Mouse (Mus musculus) limb, embryonic 10.5 days (tissue): ENCODE measurements around the gene Golga1. TPM values are rescaled to one million over a fixed set of nuclear protein-coding genes. Genes with fewer than 3 reads are reported as not detected.
"Not testable (repeated sequence)": the region's sequence is repeated elsewhere in the genome, so short reads cannot be mapped to it uniquely, and the experiment has no call there.

Experiments
- DNase-seq: peaks from one replicate; pipeline ENCODE4 v3.0.0-alpha.2; 2017; ENCODE audit warnings: low spot score
- H3K27ac ChIP-seq: fragments of 300-500 bp; sonication (generic); 2 replicates; pipeline ENCODE4 v1.5.1; 2016; ENCODE audit warnings: mild to moderate bottlenecking
- H3K27me3 ChIP-seq: fragments of 300-500 bp; sonication (generic); 2 replicates; pipeline ENCODE4 v1.6.1; 2016; ENCODE audit warnings: low read depth, mild to moderate bottlenecking; ENCODE audit not compliant: poor library complexity, severe bottlenecking
- H3K36me3 ChIP-seq: fragments of 300-500 bp; sonication (generic); 2 replicates; pipeline ENCODE4 v1.6.1; 2016; ENCODE audit warnings: mild to moderate bottlenecking, moderate library complexity
- H3K4me1 ChIP-seq: fragments of 300-500 bp; sonication (generic); 2 replicates; pipeline ENCODE4 v1.6.1; 2016
- H3K4me3 ChIP-seq: fragments of 300-500 bp; sonication (generic); 2 replicates; pipeline ENCODE4 v1.5.1; 2016; ENCODE audit warnings: mild to moderate bottlenecking, moderate library complexity
- H3K9me3 ChIP-seq: fragments of 300-500 bp; sonication (generic); replicated peaks from 2 replicates; pipeline ENCODE4 v1.6.1; 2016; ENCODE audit warnings: mild to moderate bottlenecking
- WGBS: fragments of 180-500 bp; shearing (Covaris S2); methylation state at CpG from one replicate; pipeline ENCODE4 v1.1.7; 2016; 5-methylcytosine and 5-hydroxymethylcytosine counted together
- polyA plus RNA-seq: library from polyadenylated mRNA; unstranded; fragments of >200 nt; fragmentation: Nextera tagmentation; extraction: Ambion mirVana; gene quantifications from 2 replicates; pipeline ENCODE4 v1.2.1, GENCODE M21; 2016

Gene Golga1
- polyA plus RNA-seq = 21.0 and 22.0 TPM in 2 replicates

DNA sequence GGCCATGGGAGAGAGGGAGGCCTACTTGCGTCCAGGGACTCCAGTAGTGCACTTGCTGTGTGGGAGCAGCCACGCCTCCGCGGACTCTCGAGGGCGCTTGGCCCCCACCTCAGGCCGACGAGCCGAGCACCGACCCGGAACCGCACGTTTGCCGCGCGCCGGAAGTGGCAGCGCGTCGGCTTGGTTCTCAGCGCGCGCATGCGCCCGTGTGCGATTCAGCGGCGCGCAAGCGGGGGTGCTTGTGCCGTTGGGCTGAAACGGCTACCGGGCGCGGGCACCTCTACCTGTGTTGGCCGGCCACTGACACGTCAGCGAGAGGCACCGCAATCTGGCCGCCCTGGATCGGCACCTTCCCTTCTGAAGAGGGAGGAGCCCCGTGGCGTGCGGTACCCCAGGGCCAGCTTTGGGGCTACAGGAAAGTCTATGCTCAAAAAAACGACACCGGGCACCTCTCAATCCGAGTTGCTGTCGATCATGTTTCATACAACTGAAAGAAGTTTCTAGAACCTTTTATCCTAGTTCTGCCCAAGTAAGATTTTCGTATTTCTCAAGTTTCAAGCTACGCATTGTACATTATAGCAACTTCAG is at the start of gene Golga1:
Gene Golga1, minus strand, starts transcription at position 142 of the 588 bp plus-strand sequence.
- Histone ChIP-seq H3K4me1 (peaks cover 9% of the 10 kb centered on the region), H3K36me3 (peaks cover 26% of the 10 kb centered on the region), H3K27ac (peak within 1 kb of the TSS; percentile 91), H3K27me3 (no peaks in the 10 kb centered on the region), H3K9me3 (no peaks in the 10 kb centered on the region), H3K4me3 (peak within 1 kb of the TSS; percentile 93)
- peak; percentile 93 for DNase-seq
- under 1% methylated on average over 50 of the region's 50 CpGs for WGBS

DNA sequence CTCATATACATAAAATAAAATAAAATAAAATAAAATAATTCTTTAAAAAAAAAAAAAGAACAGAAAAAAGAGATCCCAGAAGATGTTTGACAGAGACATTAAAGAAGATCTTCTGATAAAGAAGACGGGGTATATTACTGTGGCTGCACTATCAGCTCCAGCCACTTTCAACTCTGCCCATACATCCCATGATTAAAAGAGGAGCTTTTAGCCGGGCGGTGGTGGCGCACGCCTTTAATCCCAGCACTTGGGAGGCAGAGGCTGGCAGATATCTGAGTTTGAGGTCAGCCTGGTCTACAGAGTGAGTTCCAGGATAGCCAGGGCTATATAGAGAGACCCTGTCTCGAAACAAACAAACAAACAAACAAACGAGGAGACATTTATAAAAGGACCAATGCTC is 48.8 kb upstream of the Golga1 start:
- H3K27ac ChIP-seq = no peak overlapping the region
- H3K36me3 ChIP-seq = peaks cover 78% of the 10 kb centered on the region
- H3K4me1 ChIP-seq = no peaks in the 10 kb centered on the region
- 93% methylated on average over 7 of the region's 7 CpGs for WGBS
- no peaks in the 10 kb centered on the region for H3K27me3 ChIP-seq
- H3K4me3 ChIP-seq = no peak overlapping the region
- no peaks in the 10 kb centered on the region for H3K9me3 ChIP-seq
- DNase-seq = no peak

DNA sequence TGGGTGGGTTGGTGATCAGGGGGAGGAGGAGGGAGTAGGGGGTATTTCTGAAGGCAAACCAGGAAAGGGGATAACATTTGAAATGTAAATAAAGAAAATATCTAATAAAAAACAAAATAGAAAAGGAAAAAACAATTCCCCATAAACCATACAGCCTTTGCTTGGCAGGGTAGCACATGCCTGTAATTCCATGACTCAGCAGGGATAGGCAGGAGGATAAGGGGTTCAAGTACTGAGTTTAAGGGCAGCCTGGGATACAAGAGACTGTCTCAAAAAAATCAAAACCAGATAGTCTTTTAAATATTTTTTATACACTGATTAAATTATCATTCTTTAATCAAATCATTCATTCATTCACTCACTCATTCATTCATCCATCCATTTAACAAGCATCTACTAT is 45.2 kb upstream of the Golga1 start:
- DNase-seq = no peak
- no peak overlapping the region for H3K27ac ChIP-seq
- no peak overlapping the region for H3K4me3 ChIP-seq
- no peaks in the 10 kb centered on the region for H3K27me3 ChIP-seq
- H3K9me3 ChIP-seq = no peaks in the 10 kb centered on the region
- H3K36me3 ChIP-seq = peaks cover 74% of the 10 kb centered on the region
- no peaks in the 10 kb centered on the region for H3K4me1 ChIP-seq

GRCm38 (mm10) chr2:39109712-39110111 is 44.4 kb upstream of the Golga1 start:
- not testable (repeated sequence) for H3K4me1 ChIP-seq, H3K4me3 ChIP-seq, H3K9me3 ChIP-seq, H3K27me3 ChIP-seq, H3K27ac ChIP-seq, DNase-seq
- peaks cover 74% of the 10 kb centered on the region for H3K36me3 ChIP-seq

- not testable (repeated sequence) for H3K27me3 ChIP-seq, H3K27ac ChIP-seq, H3K4me1 ChIP-seq, DNase-seq, H3K9me3 ChIP-seq, H3K4me3 ChIP-seq
- peaks cover 68% of the 10 kb centered on the region for H3K36me3 ChIP-seq
- 100% methylated on average over 1 of the region's 1 CpGs for WGBS
Measured at GRCm38 (mm10) chr2:39099951-39100350, 34.6 kb upstream of the Golga1 start.

GRCm38 (mm10) chr2:39097993-39098392 is 32.7 kb upstream of the Golga1 start:
- peaks cover 62% of the 10 kb centered on the region for H3K36me3 ChIP-seq

GRCm38 (mm10) chr2:39091966-39092365 is 26.6 kb upstream of the Golga1 start:
- Histone ChIP-seq H3K36me3 (peaks cover 51% of the 10 kb centered on the region), H3K27ac (no peak overlapping the region), H3K9me3 (no peaks in the 10 kb centered on the region), H3K27me3 (no peaks in the 10 kb centered on the region), H3K4me1 (no peaks in the 10 kb centered on the region), H3K4me3 (no peak overlapping the region)
- no peak for DNase-seq
- WGBS = 92% methylated on average over 1 of the region's 1 CpGs

More at GRCm38 (mm10) chr2:39097993-39098392, 32.7 kb upstream of the Golga1 start:
- Histone ChIP-seq H3K4me1 (no peaks in the 10 kb centered on the region), H3K4me3 (no peak overlapping the region), H3K27me3 (no peaks in the 10 kb centered on the region), H3K27ac (no peak overlapping the region), H3K9me3 (no peaks in the 10 kb centered on the region)
- no peak for DNase-seq

DNA sequence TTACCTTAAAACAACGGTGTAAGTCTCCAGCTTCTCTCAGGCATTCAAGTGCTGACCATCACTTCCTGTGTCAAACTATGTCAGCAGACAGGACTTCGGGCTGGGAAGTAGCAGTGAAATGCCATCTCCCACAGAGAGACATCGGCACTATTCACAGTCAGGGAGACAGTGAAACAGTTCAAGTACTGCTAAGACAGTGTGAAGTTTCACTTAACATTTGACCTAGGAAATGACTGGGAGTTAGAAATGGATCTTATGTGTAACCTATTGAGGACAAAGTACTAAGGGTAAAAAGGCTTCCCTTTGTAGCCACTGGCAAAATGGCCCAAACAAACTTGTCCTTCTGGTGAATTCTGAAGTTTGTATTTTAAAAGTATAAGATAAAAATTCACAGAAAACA is 17.4 kb upstream of the Golga1 start:
- WGBS = 88% methylated on average over 3 of the region's 3 CpGs
- no peaks in the 10 kb centered on the region for H3K9me3 ChIP-seq
- no peaks in the 10 kb centered on the region for H3K27me3 ChIP-seq
- H3K4me3 ChIP-seq = no peak overlapping the region
- no peak for DNase-seq
- no peak overlapping the region for H3K27ac ChIP-seq
- H3K4me1 ChIP-seq = no peaks in the 10 kb centered on the region
- peaks cover 78% of the 10 kb centered on the region for H3K36me3 ChIP-seq

- no peaks in the 10 kb centered on the region for H3K9me3 ChIP-seq
- H3K4me1 ChIP-seq = no peaks in the 10 kb centered on the region
- no peaks in the 10 kb centered on the region for H3K27me3 ChIP-seq
- H3K27ac ChIP-seq = no peak overlapping the region
- DNase-seq = no peak
- 0 out of 2 replicates have a peak, but pooled peaks cover 1% of the 10 kb centered on the region for H3K36me3 ChIP-seq
- H3K4me3 ChIP-seq = no peak overlapping the region
Measured at GRCm38 (mm10) chr2:39070666-39071065, 5.3 kb upstream of the Golga1 start.

DNA sequence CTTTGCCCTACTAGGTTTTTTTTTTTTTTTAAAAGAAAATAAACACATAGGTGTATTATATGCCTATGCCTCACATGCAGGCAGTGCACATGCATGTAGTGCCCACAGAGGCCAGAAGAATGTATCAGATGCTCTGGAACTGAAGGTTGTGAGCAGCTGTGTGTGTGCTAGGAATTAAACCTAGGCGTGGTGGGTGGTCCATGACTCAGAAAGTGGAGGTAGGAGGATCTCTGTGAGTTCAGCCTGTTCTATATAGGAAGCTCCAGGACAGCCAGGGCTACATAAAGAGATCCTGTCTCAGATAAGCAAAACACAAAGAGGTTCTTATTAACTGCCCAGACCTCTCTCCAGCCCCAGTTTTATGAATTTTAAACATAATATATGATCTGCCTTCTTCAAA is 3.8 kb upstream of the Golga1 start:
- Histone ChIP-seq H3K9me3 (no peaks in the 10 kb centered on the region), H3K36me3 (0 out of 2 replicates have a peak, but pooled peaks cover 1% of the 10 kb centered on the region), H3K4me1 (peaks cover 8% of the 10 kb centered on the region), H3K4me3 (no peak overlapping the region), H3K27ac (no peak overlapping the region), H3K27me3 (no peaks in the 10 kb centered on the region)
- no peak for DNase-seq
- WGBS = 74% methylated on average over 1 of the region's 1 CpGs

GRCm38 (mm10) chr2:39064687-39065399 is 498 bp downstream of the Golga1 start:
- no peak for DNase-seq
- Histone ChIP-seq H3K27me3 (no peaks in the 10 kb centered on the region), H3K27ac (peak overlapping the region; percentile 91), H3K4me3 (peak overlapping the region; percentile 93), H3K4me1 (peaks cover 9% of the 10 kb centered on the region), H3K9me3 (no peaks in the 10 kb centered on the region), H3K36me3 (peaks cover 32% of the 10 kb centered on the region)
- 9% methylated on average over 25 of the region's 25 CpGs for WGBS

- DNase-seq = no peak
- Histone ChIP-seq H3K27ac (no peak overlapping the region), H3K4me3 (no peak overlapping the region), H3K36me3 (peaks cover 94% of the 10 kb centered on the region), H3K9me3 (no peaks in the 10 kb centered on the region), H3K27me3 (no peaks in the 10 kb centered on the region), H3K4me1 (no peaks in the 10 kb centered on the region)
- 98% methylated on average over 1 of the region's 1 CpGs for WGBS
Measured at GRCm38 (mm10) chr2:39048515-39048914, 16.8 kb downstream of the Golga1 start.

- H3K4me1 ChIP-seq = no peaks in the 10 kb centered on the region
- peaks cover 83% of the 10 kb centered on the region for H3K36me3 ChIP-seq
- no peak overlapping the region for H3K27ac ChIP-seq
- no peak overlapping the region for H3K4me3 ChIP-seq
- H3K9me3 ChIP-seq = no peaks in the 10 kb centered on the region
- no peak for DNase-seq
- no peaks in the 10 kb centered on the region for H3K27me3 ChIP-seq
- WGBS = 97% methylated on average over 1 of the region's 1 CpGs
Measured at GRCm38 (mm10) chr2:39040215-39040614, 25.1 kb downstream of the Golga1 start.
